Mouse (Mus musculus): ENCODE data around the gene Pheta1. TPM values are rescaled to one million over a fixed set of nuclear protein-coding genes. Genes with fewer than 3 reads are reported as not detected.

The Pheta1 gene
- polyA plus RNA-seq, 1 experiment from 2014 or later = 50.5 TPM

DNA sequence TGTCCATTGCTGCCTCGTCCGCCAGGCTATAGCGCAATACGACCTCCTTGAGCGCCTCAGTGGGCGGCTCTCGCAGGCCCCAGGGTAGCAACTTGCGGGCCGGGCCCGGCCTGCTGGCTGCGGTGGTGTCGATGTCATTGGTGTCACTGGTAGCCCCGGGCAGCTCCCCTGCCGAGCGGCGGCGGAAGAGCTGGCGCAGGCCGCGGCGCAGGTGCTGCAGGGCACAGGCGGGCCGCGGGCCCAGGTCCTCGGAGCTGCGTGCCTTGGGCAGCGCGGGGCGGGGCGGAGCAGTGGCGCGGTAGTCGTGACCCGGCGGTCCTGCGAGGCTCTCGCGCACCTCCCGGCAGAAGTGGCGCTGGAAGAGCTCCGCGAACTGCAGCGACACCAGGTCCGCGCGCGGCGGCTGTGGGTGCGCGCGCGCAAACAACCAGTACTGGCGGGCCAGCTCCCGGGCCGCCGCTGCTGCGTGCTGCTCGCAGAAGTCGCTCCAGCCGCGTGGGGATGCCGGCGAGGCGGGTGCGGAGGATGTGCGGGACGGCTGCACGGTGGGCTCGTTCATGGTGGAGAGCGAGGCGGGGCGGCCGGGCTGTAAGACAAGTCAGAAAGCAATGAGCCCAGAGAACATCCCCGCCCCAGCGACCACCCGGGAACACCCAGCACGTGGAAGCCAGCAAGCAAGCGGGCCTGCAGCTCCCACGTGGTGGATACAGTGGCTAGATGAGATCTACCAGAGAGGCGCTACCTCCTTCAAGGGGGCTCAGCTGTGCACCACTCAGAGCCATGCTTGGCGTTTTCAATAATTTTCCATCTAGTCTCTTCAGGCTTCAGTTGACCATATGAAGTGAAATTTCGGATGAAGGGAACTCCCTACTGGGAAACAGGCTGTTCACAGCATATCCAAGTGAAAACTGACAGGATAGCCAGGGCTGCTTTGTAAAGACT, 20.0 kb upstream of the Pheta1 start:
- peaks cover 46% of the 10 kb centered on the region for H3K27me3 ChIP-seq
- no peak overlapping the region for H3K27ac ChIP-seq
- H3K4me2 ChIP-seq (replicated peaks) = peak overlapping the region; percentile 94
- H3K36me3 ChIP-seq = no peaks in the 10 kb centered on the region
- peak overlapping the region; percentile 44 for H3K4me3 ChIP-seq
- H3K9me3 ChIP-seq (replicated peaks) = no peaks in the 10 kb centered on the region
- peak overlapping the region; percentile 67 for H3K9ac ChIP-seq
- ATAC-seq (ENCODE audit: low FRiP score) = peak; percentile 32; the same call in 1 of the 2 replicates
- H3K4me1 ChIP-seq = peaks cover 28% of the 10 kb centered on the region
- WGBS = 4% methylated on average over 82 of the region's 82 CpGs

DNA sequence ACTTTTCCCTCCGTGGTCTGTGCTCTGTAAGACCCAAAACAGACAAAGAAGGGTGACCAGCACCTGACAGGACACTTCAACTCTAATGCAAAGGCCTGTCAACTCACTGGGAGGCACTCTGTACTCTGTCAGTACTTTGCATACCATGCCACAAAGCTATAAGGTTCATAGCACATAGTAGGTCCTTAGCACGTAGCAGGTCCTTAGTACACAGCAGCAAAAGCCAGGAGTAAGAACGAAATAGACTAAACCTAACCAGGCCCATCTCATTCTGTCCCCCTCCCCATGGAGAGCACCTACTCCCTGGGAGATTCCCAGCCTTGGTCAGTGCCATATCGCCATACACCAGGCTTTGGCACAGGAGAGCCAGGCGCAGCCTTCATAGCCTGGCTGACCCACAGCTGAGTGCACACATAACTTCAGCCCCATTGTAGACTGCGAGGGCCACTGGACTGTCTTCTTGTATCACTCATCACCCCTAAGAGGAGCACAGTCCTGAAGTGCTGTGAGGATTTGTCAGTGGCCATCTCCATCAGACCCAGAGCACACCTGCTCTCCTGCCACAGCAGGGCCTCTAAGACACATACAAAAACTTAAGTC, 17.7 kb upstream of the Pheta1 start:
- no peaks in the 10 kb centered on the region for H3K36me3 ChIP-seq
- no peak overlapping the region for H3K4me2 ChIP-seq (replicated peaks)
- H3K9me3 ChIP-seq (replicated peaks) = no peaks in the 10 kb centered on the region
- no peak overlapping the region for H3K4me3 ChIP-seq
- ATAC-seq (ENCODE audit: low FRiP score) = no peak
- peaks cover 52% of the 10 kb centered on the region for H3K4me1 ChIP-seq
- peaks cover 60% of the 10 kb centered on the region for H3K27me3 ChIP-seq
- H3K9ac ChIP-seq = no peak overlapping the region
- 90% methylated on average over 6 of the region's 6 CpGs for WGBS
- H3K27ac ChIP-seq = no peak overlapping the region

DNA sequence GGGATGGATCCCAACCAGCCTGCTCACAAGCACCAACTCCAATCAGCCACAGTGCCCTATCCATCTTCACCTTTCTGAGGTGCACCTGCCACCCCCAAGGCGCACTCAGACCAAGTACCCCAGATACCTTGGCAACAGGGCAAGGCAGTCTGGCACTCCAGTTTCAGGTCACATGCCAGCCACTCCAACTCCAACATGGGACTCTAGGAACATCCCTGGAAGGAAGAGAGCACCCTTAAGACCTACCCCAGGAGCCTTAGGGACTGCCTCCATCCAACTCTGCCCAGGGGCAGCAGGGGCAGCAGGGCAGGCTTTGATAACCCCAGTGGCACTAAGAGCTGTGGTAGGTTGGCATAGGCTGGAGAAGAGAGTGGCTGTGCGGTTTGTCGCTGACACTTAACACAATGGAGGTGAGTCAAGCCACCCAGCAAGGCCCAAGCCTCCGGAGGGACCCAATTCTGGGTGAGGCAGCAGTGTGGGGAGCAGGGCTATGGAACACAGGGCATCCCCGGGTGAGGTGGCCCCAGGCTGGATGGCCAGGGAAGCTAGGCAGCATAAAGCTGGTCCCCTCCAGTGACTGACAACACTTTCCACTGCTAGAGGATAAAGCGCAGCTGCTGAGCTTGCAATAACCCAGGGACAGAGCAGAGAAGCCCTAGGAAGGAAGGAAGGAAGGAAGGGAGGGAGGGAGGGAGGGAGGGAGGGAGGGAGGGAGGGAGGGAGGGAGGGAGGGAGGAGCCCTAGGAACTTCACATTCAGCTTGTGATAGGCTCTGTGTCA, 16.2 kb upstream of the Pheta1 start:
- H3K27me3 ChIP-seq = peaks cover 60% of the 10 kb centered on the region
- no peak overlapping the region for H3K27ac ChIP-seq
- no peak overlapping the region for H3K4me3 ChIP-seq
- peaks cover 60% of the 10 kb centered on the region for H3K4me1 ChIP-seq
- WGBS = 72% methylated on average over 6 of the region's 6 CpGs
- no peak overlapping the region for H3K4me2 ChIP-seq (replicated peaks)
- H3K36me3 ChIP-seq = no peaks in the 10 kb centered on the region
- H3K9me3 ChIP-seq (replicated peaks) = no peaks in the 10 kb centered on the region
- H3K9ac ChIP-seq = no peak overlapping the region
- no peak for ATAC-seq (ENCODE audit: low FRiP score)

DNA sequence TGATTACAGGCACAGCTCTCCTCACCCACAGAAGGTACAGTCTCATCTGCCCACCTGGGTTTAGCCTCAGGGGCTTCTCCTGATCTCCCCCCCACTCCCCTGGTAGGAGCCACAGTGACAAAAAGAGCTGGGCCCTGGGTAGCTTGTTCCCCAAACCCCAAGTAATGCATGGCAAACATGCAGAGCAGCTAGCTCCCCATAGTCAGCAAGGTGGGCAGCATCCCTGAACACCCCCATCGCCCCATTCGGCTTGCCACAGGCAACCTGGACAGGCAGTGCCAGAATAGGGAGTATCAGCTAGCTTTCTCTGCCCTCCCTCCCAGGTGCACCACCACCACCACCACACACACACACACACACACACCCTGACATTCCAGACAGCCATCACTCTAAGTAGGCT, 15.6 kb upstream of the Pheta1 start:
- peaks cover 65% of the 10 kb centered on the region for H3K4me1 ChIP-seq
- H3K9ac ChIP-seq = 0 out of 2 replicates have a peak overlapping the region, but pooled peaks have one; percentile 41
- peaks cover 60% of the 10 kb centered on the region for H3K27me3 ChIP-seq

DNA sequence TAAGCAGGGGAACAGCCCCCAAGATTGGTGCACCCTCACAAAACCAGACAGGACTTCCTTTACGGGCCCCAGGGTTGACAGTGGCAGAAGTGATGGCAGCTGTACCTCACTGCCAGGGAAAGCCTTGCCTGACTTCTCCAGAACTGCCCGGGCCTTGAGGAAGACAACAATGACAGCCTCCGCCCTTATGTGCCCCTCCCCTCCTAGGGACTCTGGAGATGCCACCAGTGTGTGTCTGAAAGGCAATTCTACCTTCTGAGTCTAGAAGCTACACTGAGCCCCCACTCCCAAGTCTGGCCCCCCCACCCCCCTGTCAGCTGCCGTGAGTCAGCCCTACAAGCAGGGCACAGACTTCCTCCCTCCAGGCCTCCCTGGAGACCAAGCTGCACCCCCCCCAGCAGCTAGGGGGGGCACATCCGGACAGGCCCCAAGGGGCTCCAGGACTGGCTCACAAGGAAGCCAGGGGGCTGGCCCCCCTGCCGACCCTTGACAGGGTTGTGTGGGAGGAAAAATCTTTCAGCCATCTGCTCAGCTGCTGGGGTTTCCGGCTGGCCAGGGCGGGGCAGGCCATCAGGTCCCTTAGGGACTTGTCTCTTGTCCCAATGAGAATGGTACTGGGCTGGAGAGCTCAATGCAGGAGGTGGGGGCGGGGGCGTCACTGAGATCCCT, 15.1 kb upstream of the Pheta1 start:
- Histone ChIP-seq H3K9ac (peak overlapping the region; percentile 41; the same call in 1 of the 2 replicates), H3K4me3 (no peak overlapping the region), H3K27me3 (peaks cover 60% of the 10 kb centered on the region), H3K9me3 (replicated peaks) (no peaks in the 10 kb centered on the region), H3K27ac (no peak overlapping the region), H3K36me3 (no peaks in the 10 kb centered on the region), H3K4me1 (peaks cover 65% of the 10 kb centered on the region), H3K4me2 (replicated peaks) (peak overlapping the region; percentile 24)
- ATAC-seq (ENCODE audit: low FRiP score) = no peak
- WGBS = 41% methylated on average over 10 of the region's 10 CpGs

More for the DNA sequence above, 15.6 kb upstream of the Pheta1 start:
- 100% methylated on average over 2 of the region's 2 CpGs for WGBS
- Histone ChIP-seq H3K27ac (no peak overlapping the region), H3K4me2 (replicated peaks) (peak overlapping the region; percentile 24; the same call in 1 of the 2 replicates), H3K36me3 (no peaks in the 10 kb centered on the region), H3K4me3 (no peak overlapping the region), H3K9me3 (replicated peaks) (no peaks in the 10 kb centered on the region)
- no peak for ATAC-seq (ENCODE audit: low FRiP score)

DNA sequence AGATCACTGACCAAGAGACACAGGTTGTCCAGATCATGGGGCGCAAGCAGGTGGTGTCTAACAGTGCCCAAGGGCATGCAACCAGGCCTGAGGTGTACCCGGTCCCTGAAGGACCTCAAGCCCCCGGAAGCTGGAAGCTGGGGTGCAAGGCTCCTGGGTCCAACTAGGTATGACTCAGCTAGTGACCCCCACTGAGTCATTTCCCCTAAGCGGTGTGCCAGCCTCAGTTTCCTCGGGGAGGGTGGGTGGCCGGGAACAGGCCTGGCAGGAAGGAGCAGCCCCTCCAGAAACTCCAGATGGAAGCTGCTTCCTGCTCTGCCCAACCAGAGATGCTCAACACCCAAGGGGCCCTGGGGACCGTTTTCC, 14.6 kb upstream of the Pheta1 start:
- no peaks in the 10 kb centered on the region for H3K36me3 ChIP-seq
- H3K9ac ChIP-seq = no peak overlapping the region
- no peak overlapping the region for H3K27ac ChIP-seq
- no peak for ATAC-seq (ENCODE audit: low FRiP score)
- H3K27me3 ChIP-seq = peaks cover 60% of the 10 kb centered on the region
- H3K4me2 ChIP-seq (replicated peaks) = no peak overlapping the region
- H3K4me3 ChIP-seq = no peak overlapping the region
- H3K9me3 ChIP-seq (replicated peaks) = no peaks in the 10 kb centered on the region
- peaks cover 64% of the 10 kb centered on the region for H3K4me1 ChIP-seq
- WGBS = 74% methylated on average over 7 of the region's 7 CpGs

DNA sequence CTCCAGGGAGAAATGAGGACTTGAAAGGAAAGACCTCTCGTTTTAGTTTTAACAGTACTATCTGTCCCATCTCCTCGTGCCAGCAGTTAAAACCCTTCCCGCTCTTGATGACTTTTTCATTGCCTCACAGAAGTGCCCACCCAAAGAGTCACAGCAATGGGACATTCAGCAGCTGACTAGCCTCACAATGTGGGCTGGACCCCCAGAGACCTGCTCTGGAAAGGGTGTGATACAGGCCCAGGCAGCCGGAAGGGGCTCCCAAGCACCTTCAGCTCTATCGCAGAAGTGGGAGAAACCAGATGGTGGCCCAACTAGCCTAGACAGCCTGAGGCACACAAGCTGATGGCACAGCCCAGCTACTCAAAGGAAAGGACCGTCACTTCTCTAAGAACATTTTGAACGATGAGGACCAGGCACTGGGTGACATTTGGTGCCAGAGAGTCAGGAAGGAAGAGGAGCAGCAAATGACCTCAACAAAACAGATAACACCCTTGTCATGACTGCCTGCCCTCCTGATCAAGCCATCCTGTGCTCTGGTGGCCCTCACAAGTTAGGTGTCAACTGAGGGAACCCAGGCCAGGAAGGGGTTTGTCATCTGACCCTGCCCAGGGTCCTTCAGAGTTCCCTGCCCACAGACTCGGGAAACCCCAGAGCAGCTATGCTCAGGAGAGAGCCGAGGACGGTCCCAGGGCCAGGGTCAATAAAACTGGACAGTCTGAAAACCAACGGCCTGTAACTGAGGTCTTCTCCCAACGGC, 13.6 kb upstream of the Pheta1 start:
- H3K4me3 ChIP-seq = peak overlapping the region; percentile 67
- H3K36me3 ChIP-seq = no peaks in the 10 kb centered on the region
- H3K9ac ChIP-seq = peak overlapping the region; percentile 75; the same call in 1 of the 2 replicates
- peaks cover 62% of the 10 kb centered on the region for H3K4me1 ChIP-seq
- H3K9me3 ChIP-seq (replicated peaks) = no peaks in the 10 kb centered on the region
- ATAC-seq (ENCODE audit: low FRiP score) = no peak
- peak overlapping the region; percentile 95 for H3K4me2 ChIP-seq (replicated peaks)
- 42% methylated on average over 12 of the region's 12 CpGs for WGBS
- peaks cover 57% of the 10 kb centered on the region for H3K27me3 ChIP-seq
- H3K27ac ChIP-seq = no peak overlapping the region

DNA sequence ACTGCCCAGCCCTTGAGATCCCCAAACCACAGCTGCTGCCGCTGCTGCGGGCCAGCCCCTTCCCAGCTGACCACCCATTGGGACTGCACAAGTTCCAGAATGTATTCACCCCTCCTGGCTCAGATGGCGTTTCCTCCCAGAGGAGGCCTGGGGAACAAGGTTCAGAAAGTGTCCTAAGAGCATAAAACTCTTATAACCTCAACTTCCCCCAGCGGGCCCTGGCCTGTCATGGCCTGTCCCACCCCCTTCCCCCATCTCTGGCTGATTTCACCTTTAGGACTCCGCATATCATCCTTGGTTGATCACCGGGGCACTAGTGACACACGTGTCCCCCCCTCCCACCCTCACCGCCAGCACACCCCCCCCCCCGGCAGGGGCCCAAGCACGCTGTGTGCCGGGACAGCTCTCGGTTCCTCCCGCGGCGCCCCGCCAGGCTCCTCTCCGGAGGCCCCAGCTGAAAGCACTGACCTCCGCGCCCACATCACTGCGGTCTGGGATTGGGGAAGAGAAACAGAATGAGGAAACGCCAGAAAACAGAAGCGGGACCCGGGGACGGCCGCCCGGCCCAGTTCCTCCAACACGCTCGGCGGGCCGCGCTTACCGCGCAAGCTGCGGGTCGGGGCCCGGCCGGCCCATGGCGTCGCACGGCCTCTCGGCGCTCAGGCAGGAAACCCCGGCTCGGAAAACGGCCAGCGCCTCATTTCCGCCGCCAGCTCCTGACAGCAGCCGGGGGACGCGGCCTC, 12.7 kb upstream of the Pheta1 start:
- Histone ChIP-seq H3K27me3 (peaks cover 50% of the 10 kb centered on the region), H3K9ac (peak overlapping the region; percentile 75), H3K9me3 (replicated peaks) (no peaks in the 10 kb centered on the region), H3K36me3 (no peaks in the 10 kb centered on the region), H3K4me2 (replicated peaks) (peak overlapping the region; percentile 95), H3K4me3 (peak overlapping the region; percentile 67), H3K27ac (peak overlapping the region; percentile 70), H3K4me1 (peaks cover 62% of the 10 kb centered on the region)
- peak; percentile 20; the same call in 1 of the 2 replicates for ATAC-seq (ENCODE audit: low FRiP score)
- under 1% methylated on average over 46 of the region's 51 CpGs for WGBS

DNA sequence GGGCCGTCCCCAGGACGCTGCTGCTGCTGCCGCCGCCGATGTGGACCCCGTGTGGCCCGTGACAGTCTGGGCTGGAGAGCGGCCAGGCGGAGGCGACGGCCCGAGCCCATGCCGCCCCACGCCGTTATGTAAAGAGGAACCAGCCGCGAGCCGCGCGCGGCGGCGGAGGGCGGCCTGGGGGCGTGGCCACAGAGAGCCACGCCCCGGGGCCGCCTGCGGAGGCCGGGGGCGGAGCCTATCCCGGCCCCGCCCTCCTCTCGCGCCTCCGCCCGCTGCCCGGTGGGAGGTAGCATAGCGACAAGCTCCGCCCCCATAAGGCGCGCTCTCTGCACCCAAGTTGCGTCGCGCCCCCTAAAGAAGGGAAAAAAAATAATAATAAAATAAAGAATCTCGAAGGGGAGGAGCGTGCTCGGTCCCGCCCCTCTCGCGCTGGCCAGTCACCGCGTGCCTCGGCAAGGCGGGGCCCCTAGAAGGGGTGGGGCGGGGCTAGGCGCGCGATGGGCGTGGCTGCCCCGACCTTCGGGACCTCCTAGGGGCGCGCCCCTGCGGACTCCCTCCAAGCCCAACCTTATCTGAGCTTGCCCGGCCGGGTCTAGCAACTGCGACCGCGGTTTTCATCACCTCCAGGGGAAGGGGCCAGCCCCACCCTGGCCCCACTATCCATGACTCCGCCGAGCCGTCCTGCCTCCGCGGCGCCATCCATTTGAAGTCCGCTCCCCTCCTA, 11.9 kb upstream of the Pheta1 start:
- peaks cover 62% of the 10 kb centered on the region for H3K4me1 ChIP-seq

More for the DNA sequence above, 11.9 kb upstream of the Pheta1 start:
- peak; percentile 69 for ATAC-seq (ENCODE audit: low FRiP score)
- 1% methylated on average over 75 of the region's 77 CpGs for WGBS
- Histone ChIP-seq H3K4me2 (replicated peaks) (peak overlapping the region; percentile 95), H3K27ac (peak overlapping the region; percentile 70), H3K27me3 (peaks cover 57% of the 10 kb centered on the region), H3K4me3 (peak overlapping the region; percentile 67), H3K36me3 (no peaks in the 10 kb centered on the region), H3K9me3 (replicated peaks) (no peaks in the 10 kb centered on the region), H3K9ac (peak overlapping the region; percentile 75)
